Mouse (Mus musculus): ENCODE measurements at regions not wholly inside any gene's neighbourhood (a gene's known extent, or its start where the extent isn't known, plus 50 kb on each side); places are given as distances from the start of the nearest gene placed in this dataset.

- H3K4me2 ChIP-seq, result no peak overlapping the region
- H3K27me3 ChIP-seq, result no peaks in the 10 kb centered on the region
- no peak overlapping the region for H3K27ac ChIP-seq
- no peaks in the 10 kb centered on the region for H3K4me1 ChIP-seq
- 77% methylated on average over 9 of the region's 9 CpGs for WGBS
- H3K9me3 ChIP-seq (replicated peaks), result no peaks in the 10 kb centered on the region
- ATAC-seq (replicated peaks; ENCODE audit: low FRiP score), result no peak
- H3K4me3 ChIP-seq (replicated peaks), result no peak overlapping the region
- H3K36me3 ChIP-seq, result no peaks in the 10 kb centered on the region
- H3K9ac ChIP-seq, result no peak overlapping the region
These were observed 423.9 kb upstream of the Jarid2 start for GRCm38 (mm10) chr13:44305134-44305991.

DNA sequence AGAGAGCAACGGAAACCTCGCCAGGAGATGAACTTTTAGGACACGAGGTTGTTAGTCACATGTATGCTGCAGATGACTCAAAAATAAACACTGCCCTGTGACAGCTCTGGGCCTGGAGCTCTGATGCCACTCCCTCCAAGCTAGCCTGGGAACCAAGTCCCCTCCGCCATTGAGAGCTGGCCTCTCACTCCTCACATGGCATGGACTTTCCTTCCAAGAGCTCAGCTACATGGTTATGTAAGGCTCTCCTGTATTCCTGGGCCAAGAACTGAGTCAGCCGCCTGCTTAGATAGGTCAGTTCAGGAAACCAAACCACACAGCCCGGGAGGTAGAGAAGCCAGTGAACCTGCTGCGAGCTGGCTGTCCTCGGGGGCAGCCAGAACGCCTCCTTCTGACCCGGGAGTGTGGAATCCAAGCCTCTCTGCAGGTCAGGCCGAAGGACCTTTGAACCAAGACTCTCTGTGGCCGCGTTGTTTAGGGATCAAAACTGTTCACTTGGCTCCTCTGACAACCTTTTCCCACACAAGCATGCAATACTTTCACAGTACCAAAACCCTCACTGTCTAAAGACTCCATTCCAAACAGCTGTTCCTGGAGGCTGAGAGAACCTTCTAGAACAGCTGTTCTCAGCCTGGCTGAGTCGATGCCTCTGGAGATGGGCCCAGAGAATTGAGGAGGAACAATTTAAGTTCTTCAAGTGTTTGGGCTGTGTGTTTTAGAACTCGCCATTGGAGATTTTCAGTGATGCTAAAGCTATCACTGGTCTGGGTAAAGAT lies 422.8 kb upstream of the Jarid2 start:
- no peak overlapping the region for H3K4me2 ChIP-seq
- no peak overlapping the region for H3K27ac ChIP-seq
- H3K36me3 ChIP-seq, result no peaks in the 10 kb centered on the region
- no peaks in the 10 kb centered on the region for H3K27me3 ChIP-seq
- no peaks in the 10 kb centered on the region for H3K9me3 ChIP-seq (replicated peaks)
- H3K4me3 ChIP-seq (replicated peaks), result no peak overlapping the region
- H3K9ac ChIP-seq, result no peak overlapping the region
- H3K4me1 ChIP-seq, result no peaks in the 10 kb centered on the region
- ATAC-seq (replicated peaks; ENCODE audit: low FRiP score), result no peak
- WGBS, result 72% methylated on average over 15 of the region's 15 CpGs

GRCm38 (mm10) chr13:44308227-44308626 lies 421.0 kb upstream of the Jarid2 start:
- no peak for ATAC-seq (replicated peaks; ENCODE audit: low FRiP score)
- Histone ChIP-seq H3K4me2 (no peak overlapping the region), H3K27me3 (no peaks in the 10 kb centered on the region), H3K9ac (no peak overlapping the region), H3K27ac (no peak overlapping the region), H3K9me3 (replicated peaks) (no peaks in the 10 kb centered on the region), H3K4me1 (no peaks in the 10 kb centered on the region), H3K36me3 (no peaks in the 10 kb centered on the region), H3K4me3 (replicated peaks) (no peak overlapping the region)
- 75% methylated on average over 13 of the region's 13 CpGs for WGBS

DNA sequence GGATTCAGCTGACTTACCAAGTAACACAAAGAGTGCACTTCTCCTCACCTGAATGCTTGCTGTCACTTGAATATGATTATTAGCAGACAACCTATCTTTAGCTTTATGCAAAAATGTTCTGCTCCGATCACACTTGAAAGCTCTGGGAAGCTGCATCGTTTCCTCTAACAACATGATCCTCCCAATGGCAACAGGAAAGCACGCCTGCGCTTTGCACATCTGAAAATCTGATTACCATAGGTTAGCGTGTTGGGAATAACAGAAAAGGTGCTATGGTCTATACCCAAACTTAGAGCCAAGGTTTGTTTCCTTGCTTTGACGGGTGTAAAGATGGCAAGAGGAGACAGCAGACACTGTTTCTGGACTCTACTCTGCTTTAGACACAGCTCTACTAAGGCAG lies 417.0 kb upstream of the Jarid2 start:
- 93% methylated on average over 6 of the region's 6 CpGs for WGBS
- Histone ChIP-seq H3K4me1 (peaks cover 10% of the 10 kb centered on the region), H3K9ac (no peak overlapping the region), H3K4me2 (no peak overlapping the region), H3K27me3 (no peaks in the 10 kb centered on the region), H3K27ac (no peak overlapping the region), H3K36me3 (no peaks in the 10 kb centered on the region), H3K9me3 (replicated peaks) (no peaks in the 10 kb centered on the region), H3K4me3 (replicated peaks) (no peak overlapping the region)
- ATAC-seq (replicated peaks; ENCODE audit: low FRiP score), result no peak

DNA sequence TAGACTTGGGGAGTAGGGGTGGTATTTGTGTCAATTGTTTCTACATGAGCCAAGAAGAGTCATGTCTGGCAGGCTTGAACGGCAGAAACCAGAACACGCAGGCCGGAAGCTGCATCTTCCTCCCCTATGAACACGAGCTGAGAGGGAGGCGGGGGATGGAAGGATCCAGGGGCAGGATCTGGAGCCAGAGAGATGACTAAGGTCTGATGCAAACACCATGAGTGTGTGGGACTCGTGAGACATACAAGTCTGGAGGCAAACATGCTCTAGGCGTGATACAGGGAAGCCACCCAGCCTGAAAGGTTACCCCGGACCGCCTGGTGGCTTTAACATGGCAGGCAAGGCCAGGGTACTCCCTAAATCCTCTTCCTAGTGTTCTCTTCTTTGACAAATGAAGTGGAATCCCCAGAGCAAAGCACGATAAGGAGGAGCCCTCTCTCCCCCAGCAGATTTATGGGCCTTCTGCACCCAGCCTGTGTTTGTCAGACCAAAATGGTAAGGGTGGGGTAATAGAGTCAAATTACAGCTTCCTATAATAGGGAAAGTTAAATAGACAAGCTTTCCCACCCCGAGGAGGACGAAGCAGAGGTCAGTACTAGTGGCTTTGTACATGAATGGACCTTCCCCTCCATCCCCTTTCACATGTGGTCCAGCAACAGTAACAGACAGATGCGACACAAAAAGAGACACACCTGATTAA lies 412.4 kb upstream of the Jarid2 start:
- Histone ChIP-seq H3K4me3 (replicated peaks) (no peak overlapping the region), H3K9ac (no peak overlapping the region), H3K36me3 (no peaks in the 10 kb centered on the region), H3K4me2 (no peak overlapping the region), H3K9me3 (replicated peaks) (no peaks in the 10 kb centered on the region), H3K4me1 (peaks cover 12% of the 10 kb centered on the region), H3K27ac (peak overlapping the region; percentile 71), H3K27me3 (no peaks in the 10 kb centered on the region)
- WGBS, result 33% methylated on average over 13 of the region's 13 CpGs
- peak; percentile 79 for ATAC-seq (replicated peaks; ENCODE audit: low FRiP score)

DNA sequence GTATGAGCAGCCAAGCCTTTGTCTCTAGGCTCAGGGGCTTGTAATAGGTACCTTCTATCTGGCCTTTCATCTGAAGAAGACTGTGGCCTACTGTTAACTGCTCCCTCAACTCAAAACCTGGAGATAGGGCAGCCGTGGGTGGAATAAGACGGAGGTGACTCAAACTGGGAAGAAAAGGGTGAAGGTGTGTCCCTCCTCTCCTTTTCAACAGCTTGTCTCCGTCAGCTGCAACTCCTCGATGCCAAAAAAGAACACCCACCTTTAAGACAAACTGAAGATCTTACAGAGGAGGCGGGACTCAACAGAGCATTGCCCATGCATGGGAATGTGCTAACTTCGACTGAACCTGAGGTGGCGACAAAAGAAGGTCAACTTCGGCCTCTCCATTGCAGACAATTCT lies 411.7 kb upstream of the Jarid2 start:
- Histone ChIP-seq H3K4me3 (replicated peaks) (no peak overlapping the region), H3K27ac (peak overlapping the region; percentile 62; the same call in 1 of the 2 replicates), H3K4me1 (peaks cover 12% of the 10 kb centered on the region), H3K4me2 (no peak overlapping the region), H3K9ac (no peak overlapping the region), H3K27me3 (no peaks in the 10 kb centered on the region), H3K9me3 (replicated peaks) (no peaks in the 10 kb centered on the region), H3K36me3 (no peaks in the 10 kb centered on the region)
- 65% methylated on average over 8 of the region's 8 CpGs for WGBS
- 0 out of 2 replicates have a peak, but pooled peaks have one; percentile 22 for ATAC-seq (replicated peaks; ENCODE audit: low FRiP score)

DNA sequence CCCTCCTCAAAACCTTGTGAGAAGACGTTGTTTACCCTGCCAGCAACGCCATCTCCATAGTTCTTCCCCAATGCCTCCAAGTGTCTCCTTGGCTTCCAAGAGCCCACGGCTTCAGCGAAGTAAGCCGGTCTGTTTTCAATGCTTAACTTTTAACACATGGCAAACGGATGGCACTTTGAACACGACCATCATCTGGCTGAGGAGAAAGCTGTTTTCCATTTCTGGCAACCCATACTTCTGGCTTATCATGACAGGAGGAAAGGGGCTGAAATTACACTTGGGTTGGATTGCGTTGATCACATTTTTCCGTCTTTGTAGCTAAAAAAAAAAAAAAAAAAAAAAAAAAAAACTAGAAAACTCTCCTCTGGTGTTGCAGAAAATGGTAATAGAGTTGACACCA lies 410.2 kb upstream of the Jarid2 start:
- no peak overlapping the region for H3K9ac ChIP-seq
- 94% methylated on average over 9 of the region's 9 CpGs for WGBS
- no peaks in the 10 kb centered on the region for H3K27me3 ChIP-seq
- peaks cover 12% of the 10 kb centered on the region for H3K4me1 ChIP-seq
- no peak overlapping the region for H3K4me2 ChIP-seq
- no peak overlapping the region for H3K4me3 ChIP-seq (replicated peaks)
- no peak for ATAC-seq (replicated peaks; ENCODE audit: low FRiP score)
- no peak overlapping the region for H3K27ac ChIP-seq
- no peaks in the 10 kb centered on the region for H3K36me3 ChIP-seq
- H3K9me3 ChIP-seq (replicated peaks), result no peaks in the 10 kb centered on the region

DNA sequence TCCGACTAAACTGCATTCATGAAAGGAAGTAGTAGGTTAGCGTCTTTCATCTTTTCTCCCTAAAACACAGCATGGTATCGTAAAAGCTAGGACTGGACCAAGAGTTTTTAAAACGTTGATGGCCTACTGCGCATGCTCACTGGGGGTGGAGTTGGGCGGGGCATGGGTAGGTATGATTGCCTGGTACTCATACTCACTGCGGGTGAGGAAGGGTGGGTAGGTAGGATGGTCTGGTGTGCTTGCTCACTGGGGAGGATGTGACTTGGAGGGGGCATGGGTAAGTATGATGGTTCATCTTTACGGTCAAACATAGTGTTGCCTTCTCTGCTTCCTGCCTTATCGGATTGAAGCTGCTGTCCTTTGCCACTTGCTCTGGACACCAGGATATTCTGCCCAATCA lies 409.8 kb upstream of the Jarid2 start:
- Histone ChIP-seq H3K27me3 (no peaks in the 10 kb centered on the region), H3K4me1 (peaks cover 12% of the 10 kb centered on the region), H3K4me3 (replicated peaks) (no peak overlapping the region), H3K36me3 (no peaks in the 10 kb centered on the region), H3K4me2 (no peak overlapping the region), H3K27ac (no peak overlapping the region), H3K9ac (no peak overlapping the region), H3K9me3 (replicated peaks) (no peaks in the 10 kb centered on the region)
- WGBS, result 90% methylated on average over 9 of the region's 9 CpGs
- no peak for ATAC-seq (replicated peaks; ENCODE audit: low FRiP score)

- Histone ChIP-seq H3K27ac (no peak overlapping the region), H3K9me3 (replicated peaks) (no peaks in the 10 kb centered on the region), H3K4me1 (peaks cover 12% of the 10 kb centered on the region), H3K4me3 (replicated peaks) (no peak overlapping the region), H3K4me2 (no peak overlapping the region), H3K36me3 (no peaks in the 10 kb centered on the region), H3K27me3 (no peaks in the 10 kb centered on the region), H3K9ac (no peak overlapping the region)
- no peak for ATAC-seq (replicated peaks; ENCODE audit: low FRiP score)
- WGBS, result 89% methylated on average over 4 of the region's 4 CpGs
These were observed 409.0 kb upstream of the Jarid2 start for GRCm38 (mm10) chr13:44320311-44320710.

DNA sequence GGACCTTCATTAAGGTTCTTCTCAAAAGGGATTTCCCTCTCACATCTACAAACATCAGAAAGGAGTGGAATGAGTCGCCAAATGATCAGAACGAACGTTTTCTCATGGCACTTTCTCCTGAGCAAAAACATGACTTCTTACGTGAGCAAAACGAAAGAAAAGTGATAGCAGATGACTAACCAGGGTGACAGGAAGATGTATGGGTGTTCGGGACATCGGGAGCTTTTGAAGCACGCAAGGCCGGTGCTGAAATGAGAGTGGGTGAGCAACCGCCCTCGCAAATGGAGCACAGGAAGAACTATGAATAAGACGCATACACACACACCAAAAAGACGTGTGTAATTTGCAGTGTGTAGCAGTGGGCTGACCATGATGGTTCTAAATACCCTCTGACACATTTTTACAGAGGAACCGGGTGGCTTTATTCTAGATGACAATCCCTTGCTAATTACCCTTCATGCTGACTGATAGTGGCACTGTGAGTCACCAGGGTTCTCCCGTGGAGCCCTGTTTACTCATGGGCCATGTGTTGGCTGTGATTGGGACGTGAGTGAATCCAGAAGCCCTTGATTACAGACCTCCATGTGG lies 408.2 kb upstream of the Jarid2 start:
- Histone ChIP-seq H3K36me3 (no peaks in the 10 kb centered on the region), H3K4me2 (no peak overlapping the region), H3K9ac (no peak overlapping the region), H3K9me3 (replicated peaks) (no peaks in the 10 kb centered on the region), H3K27ac (no peak overlapping the region), H3K4me1 (peaks cover 12% of the 10 kb centered on the region), H3K27me3 (no peaks in the 10 kb centered on the region), H3K4me3 (replicated peaks) (no peak overlapping the region)
- no peak for ATAC-seq (replicated peaks; ENCODE audit: low FRiP score)
- WGBS, result 52% methylated on average over 16 of the region's 16 CpGs

DNA sequence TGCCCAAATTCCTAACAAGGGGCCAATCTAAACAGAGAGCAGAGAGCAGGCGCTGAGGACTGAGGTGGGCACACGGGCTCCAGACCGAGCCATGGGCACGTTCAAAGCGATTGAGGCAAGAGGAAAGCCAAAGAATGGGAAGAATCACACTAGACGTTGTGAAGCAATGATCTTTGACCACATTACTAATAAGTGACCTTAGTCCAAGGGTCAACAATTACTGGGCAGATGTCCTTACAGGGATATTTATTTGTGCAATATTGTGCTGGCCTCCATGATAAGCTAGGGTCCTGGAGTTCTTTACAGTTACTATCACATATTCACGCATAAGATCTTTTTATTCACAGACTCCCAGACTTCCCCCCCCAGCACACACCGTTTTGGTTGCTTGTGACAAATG lies 400.9 kb upstream of the Jarid2 start:
- ATAC-seq (replicated peaks; ENCODE audit: low FRiP score), result no peak
- no peak overlapping the region for H3K27ac ChIP-seq
- no peak overlapping the region for H3K4me3 ChIP-seq (replicated peaks)
- WGBS, result 86% methylated on average over 8 of the region's 8 CpGs
- no peak overlapping the region for H3K4me2 ChIP-seq
- no peaks in the 10 kb centered on the region for H3K9me3 ChIP-seq (replicated peaks)
- no peak overlapping the region for H3K9ac ChIP-seq
- peaks cover 15% of the 10 kb centered on the region for H3K4me1 ChIP-seq
- no peaks in the 10 kb centered on the region for H3K27me3 ChIP-seq
- H3K36me3 ChIP-seq, result no peaks in the 10 kb centered on the region

GRCm38 (mm10) chr13:44329161-44329560 lies 400.1 kb upstream of the Jarid2 start:
- H3K4me1 ChIP-seq, result peaks cover 15% of the 10 kb centered on the region
- no peak overlapping the region for H3K4me3 ChIP-seq (replicated peaks)
- no peak for ATAC-seq (replicated peaks; ENCODE audit: low FRiP score)
- no peaks in the 10 kb centered on the region for H3K9me3 ChIP-seq (replicated peaks)
- no peak overlapping the region for H3K4me2 ChIP-seq
- H3K9ac ChIP-seq, result no peak overlapping the region
- 47% methylated on average over 4 of the region's 4 CpGs for WGBS
- H3K27ac ChIP-seq, result no peak overlapping the region
- no peaks in the 10 kb centered on the region for H3K36me3 ChIP-seq
- H3K27me3 ChIP-seq, result no peaks in the 10 kb centered on the region
